Mouse (Mus musculus) layer of hippocampus, adult 18-20 months (tissue): ENCODE results near the gene Fmnl2. TPM values are rescaled to one million over a fixed set of nuclear protein-coding genes. Genes with fewer than 3 reads are reported as not detected.

Experiments
- DNase-seq, 2 experiments: peaks; one replicate each; pipeline ENCODE4 v3.0.0; 2022; ENCODE audit warnings: low spot score in 2 of 2
- long read RNA-seq: library from polyadenylated mRNA; stranded (forward); transcript quantifications from one replicate; pipeline ENCODE4 v2.0.0, GENCODE M21; 2021
- total RNA-seq, 2 experiments: library from RNA; stranded (reverse); gene quantifications; 2 replicates each; pipeline ENCODE4 v1.2.3; 2021

The Fmnl2 gene
- 10 to 100 TPM; 43.0 to 46.9 TPM for total RNA-seq
- long read RNA-seq, partial matches to known transcripts = 1 of 4 reads
- long read RNA-seq, other reads (novel, unspliced or antisense) = 3 of 4 reads

DNA sequence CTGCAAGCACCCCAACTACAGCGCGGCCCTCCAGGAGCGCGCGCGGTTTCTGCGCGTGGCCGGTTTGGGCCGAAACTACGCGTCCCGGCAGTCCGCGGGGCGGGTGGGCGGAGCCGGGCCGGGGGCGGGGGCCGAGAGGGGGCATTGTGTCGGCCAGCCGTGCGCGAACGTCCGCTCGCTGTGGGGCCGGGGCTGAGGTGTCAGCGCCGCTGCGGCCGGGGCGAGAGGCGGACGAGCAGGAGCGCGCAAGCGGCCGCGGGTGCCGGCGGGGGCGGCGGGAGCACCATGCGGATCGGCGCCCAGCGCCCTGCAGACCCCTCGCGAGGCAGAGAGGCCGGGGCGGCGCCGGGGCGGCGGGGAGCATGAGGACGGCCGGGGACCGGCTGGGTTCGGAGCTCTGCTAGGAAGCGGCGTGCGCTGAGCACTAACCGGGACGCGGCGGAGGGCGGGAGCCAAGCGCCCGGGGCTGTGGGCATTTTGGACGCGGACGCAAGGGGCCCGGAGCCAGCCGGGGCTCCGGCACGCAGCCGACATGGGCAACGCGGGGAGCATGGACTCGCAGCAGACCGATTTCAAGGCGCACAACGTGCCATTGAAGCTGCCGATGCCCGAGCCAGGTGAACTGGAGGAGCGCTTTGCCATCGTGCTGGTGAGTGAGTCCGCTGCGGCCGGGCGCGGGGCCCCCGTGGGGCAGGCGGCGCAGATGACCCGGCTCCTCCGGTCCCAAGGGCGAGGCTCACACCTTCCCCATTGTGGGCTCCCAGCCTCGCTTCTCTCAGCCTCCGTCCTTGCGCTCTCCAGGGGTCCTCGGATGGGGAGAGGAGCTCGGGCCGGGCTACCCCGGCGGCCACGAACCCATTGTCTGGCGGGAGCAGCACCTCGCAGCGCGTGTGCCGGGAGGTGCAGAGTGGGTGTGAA, at the start of gene Fmnl2:
TSS of gene Fmnl2 (plus strand) at position 250 of the 918 bp plus-strand sequence.
- DNase-seq = peak; percentile 56 to 72

DNA sequence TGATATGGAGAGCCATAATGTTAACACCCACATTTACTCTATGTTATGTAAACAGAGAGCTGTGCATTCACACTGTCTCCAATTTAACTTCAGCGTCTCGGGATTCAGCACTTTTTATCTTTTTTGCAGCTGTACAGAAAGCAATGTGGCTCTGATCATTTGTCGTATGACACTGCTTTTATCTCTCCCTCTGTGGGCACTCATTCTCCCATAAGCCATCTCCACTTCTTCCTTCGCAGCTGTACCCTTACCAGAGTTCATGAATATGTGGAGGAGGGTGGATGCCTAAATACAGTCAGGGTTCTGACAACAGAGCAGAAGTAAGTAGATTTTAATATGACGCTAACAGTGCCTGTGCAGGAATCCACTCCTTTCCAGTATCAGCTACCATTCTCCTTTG, 47.7 kb upstream of the Fmnl2 start:
- DNase-seq = no peak

DNA sequence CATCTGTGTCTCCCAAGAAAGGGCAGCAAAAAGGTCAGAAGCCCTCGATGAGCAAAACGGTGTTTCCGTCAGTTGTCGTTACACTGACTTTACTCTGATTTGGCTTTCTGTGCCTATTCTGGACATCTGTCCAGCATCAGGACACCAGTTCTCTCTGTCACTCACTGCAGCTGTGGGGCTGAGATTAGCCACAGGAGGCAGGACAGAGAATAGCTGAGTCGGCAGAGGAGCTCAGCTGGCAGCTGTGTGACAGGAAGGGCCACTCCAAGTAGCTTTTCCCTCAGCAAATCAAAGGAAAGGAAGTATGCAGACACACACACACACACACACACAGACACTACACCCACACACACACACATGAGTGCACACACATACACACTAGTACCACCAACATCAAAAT, 46.0 kb upstream of the Fmnl2 start:
- DNase-seq = no peak

DNA sequence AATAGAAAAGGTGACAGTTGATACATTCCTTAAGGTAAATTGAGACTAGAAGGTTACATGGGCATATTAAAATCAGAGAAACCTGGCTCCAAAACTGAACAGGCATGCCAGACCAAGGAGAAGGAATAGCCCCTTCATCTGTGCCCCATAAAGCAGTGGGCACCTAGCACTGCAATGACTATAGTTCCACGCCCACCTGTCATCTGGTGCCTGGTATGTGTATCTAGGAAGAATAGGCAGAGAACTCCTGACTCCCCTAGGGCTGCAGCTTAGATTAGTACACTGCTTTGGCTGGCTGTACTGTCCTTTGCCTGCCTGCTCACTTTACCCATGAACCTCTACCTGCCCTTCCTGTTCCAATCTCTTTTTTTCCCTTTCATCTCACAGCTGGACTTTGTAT, 40.3 kb upstream of the Fmnl2 start:
- DNase-seq = peak; percentile 30 to 73

DNA sequence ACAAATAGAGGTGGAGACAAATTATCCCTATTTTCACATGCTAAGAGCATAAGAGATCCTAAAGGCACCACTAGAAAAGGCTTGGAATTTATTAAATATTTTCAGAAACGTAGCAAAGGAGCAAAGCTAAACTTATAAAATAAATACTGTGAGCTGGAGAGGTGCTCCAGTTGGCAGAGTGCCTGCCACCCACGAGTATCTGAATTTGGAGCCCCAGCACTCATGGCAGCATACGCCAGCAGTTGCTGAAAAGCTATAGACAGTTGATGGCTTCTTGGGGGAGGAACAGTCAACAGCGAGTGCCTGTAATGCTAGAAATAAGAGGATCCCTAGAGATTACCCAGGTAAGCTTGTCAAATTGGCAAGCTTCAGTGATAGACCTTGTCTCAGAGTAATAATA, 38.7 kb upstream of the Fmnl2 start:
- DNase-seq = no peak

DNA sequence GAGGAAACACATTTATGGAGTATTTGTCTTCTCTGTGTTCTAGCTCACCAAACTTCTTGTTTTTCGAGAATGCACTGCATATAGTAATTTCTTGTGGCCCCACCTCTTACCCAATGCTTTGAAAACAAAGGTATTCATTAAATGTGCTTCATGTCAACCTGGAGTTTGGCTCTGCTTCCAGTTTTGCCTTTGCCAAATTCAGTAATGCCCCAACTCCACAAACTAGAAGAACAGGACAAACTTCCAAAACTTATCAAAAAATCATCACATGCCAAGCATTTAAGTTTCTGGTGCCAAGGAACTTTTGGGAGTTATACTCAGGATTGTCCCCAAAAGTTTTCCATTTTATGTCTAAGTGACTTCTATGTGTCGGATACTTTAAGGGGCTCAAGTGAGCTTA, 35.4 kb upstream of the Fmnl2 start:
- DNase-seq = no peak

DNA sequence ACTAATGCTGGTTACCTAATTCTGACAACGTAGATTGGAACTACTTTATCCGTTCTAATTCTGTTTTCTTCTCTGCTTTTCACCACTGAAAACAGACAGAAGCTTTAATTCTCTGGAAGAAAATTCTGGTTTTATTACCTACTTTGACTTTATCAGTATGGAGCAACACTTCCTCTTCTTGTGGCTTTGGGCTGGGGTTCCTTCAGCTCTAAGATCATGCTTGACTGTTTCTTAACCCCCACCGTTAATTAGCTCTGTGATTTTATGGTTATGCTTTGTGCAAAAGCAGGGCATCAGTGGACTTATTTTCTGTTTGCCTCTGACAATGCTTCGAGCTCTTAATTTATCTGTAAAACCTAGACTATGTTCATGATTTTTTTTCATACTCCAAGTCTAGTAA, 29.6 kb upstream of the Fmnl2 start:
- no peak for DNase-seq

DNA sequence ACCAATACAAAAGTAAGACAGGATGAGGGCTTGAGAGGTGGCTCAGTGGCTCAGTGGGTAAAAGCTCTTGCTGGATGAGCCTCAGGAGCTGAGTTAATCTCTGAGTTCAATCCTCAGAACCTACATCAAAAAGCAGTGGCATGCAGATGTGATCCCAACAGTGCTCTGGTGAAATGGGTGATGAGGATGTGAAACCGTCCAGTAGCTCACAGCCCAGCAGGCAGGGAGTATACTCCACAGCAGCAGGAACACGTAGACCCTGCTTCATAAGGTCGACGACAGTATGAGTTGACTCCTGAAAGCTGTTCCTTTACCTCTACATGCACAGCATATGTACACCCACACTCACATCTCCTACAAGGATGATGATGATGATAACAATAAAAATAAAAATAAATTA, 27.1 kb upstream of the Fmnl2 start:
- DNase-seq = no peak

DNA sequence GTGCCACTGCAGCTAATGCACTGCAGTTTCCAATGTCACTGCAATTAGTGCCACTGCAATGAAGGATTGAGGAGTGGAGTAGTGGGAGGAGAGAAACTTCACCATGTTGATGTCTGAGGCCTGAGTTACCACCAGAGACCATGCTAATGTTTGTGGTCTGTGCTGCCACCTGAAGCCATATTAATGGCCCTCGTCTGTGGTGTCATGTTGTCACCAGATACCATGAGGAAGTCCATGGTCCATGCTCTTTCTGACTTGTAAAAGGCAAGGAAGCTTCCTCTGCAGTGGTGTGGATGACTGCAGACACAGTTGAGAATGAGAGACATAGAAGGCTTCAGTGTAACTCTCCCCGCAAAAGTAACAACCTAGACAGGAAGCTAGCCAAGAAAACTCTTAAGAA, 26.1 kb upstream of the Fmnl2 start:
- DNase-seq = no peak

DNA sequence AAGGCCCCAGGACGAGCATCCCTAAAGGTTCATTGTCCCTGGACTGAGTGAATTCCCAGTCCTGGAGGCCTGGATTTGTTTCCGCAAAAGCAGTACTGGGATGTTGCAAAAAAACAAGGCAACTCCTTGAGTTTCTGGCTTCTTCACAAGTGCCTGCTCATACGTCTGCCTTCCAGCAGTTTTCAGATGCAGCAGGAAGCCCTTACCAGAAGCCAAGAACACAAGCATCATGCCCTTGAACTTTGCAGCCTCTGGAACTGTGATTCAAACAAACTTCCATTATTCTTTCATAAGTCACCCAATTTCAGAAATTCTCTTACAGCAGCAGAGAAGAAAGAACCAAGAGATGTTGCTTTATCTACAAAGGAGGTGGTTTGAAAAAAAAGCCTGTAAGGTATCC, 21.9 kb upstream of the Fmnl2 start:
- DNase-seq = no peak

DNA sequence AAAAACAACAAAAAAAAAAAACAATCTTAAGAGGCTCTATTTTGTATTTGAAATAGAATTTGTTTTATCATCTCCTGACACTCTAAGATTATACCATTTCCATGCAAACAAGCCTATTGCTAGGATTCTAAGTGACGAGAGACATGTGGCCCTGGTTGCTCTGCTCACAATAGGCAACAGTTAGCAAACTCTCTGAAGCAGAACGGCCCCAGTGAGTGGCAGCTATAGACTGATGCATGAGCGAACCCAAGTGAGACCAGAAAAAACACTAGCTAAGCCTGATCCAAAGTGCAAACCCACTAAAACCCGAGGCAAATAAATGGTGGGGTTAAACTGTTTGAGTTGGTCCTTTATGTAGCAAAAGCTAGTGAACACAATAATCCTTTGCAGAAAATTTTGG, 18.6 kb upstream of the Fmnl2 start:
- no peak for DNase-seq

DNA sequence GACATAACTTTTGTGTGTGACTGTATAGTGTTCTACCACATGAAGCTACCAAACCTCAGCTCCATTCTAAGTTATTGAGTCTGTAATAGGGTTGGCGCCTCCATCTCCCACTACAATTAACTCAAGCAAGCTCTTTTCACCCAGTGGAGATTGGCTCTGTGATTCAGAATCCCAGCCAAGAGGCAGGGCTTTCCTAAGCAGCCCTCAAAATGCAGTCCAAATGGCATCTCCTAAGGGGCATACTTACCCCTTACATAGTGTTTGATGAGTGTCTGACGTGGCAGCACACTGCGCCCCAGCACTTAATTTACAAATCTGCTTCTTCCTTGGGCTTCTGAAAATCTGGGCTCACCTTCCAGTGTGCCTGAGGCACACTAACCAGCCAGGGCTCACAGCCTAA, 17.8 kb upstream of the Fmnl2 start:
- no peak for DNase-seq

DNA sequence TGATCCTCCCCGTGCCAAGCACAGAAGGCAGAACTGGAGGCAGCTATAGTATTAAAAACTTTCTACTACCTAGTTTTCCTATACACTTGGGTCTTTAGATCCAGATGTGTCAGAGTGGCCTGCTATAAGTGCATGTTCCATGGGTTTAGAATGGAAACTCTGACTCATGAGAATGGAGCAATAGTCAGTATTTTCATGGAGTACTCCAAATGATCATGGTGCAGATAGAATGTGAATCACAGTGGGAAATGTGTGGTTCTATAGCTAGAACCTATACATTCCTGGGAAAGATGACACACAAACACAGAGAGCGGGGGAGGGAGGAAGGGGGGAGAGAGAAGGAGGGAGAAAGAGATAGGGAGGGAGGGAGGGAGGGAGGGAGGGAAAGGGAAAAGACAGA, 13.8 kb upstream of the Fmnl2 start:
- DNase-seq = no peak

DNA sequence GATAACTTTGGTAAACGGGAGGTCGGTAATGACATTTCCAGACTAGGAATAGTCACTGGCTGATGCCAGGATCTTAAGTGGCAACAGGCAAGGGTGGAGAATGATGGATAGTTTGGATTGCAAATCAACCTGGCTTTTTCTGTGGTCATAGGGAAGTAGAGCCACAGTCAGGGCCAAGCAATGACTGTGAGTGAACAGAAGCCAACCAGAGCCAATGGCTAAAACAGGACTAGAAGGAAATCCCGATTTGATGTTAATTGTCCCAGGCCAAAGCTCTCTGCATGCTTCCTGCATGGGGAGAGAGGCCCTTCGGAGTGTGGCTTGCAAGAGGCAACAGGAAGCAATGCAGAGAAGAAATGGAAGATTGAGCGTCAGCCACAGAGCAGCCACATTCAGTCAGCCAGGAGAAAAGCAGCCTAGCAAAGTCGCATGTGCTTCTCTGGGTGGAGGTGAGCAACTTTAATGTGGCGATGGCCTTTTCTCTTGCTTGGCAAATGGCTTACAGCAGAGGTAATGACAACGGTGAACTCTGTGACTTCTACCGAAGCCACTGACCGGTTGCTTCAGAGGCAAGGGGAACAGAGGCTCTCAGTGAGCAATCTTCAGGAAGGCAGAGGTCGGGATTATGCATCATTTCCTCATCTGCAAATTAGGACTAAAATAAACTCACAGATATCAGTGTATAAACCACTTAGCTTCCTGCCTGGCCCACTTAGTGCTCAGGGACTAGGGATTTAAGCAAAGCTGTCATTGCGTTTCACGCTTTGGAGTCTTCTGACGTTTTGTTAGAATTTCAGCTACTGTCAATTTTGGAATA, 12.5 kb upstream of the Fmnl2 start:
- no peak for DNase-seq

DNA sequence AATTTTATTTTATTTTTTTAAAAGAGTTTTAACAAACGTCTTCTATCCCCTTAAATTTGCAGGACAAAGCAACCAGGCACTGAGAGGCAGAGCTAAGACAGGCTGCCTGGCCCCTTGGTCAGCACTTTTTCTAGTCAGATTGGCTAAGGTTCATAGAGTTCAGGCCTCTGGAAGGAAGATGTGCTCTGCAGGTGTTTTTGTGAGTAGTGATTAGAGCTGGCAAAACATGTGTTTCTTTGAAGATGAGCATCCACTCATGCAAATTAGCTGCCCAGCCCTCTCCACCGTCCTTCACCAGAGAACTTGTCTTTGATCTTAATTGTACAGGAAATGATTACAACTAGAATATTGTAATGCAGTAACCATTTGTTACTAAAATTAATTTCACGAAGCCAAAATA, 11.2 kb upstream of the Fmnl2 start:
- DNase-seq = no peak

DNA sequence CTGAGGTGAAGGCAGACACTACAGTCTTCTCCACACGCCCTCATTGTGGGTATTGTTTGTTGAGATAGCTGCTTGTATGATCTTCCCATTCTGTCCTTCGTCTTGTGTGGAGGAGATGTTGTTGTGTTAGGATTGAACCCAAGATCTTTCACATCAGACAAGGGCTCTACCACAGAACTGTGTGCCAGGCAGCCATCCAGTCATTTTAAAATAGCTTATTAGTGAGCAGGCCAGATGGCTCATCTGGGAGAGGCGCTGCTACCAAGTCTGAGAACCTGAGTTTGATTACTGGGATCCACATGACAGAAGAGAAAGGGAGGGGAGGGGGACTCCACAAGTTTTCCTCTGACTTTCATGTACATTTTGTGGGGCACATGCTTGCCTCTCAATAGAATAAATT, 8.6 kb upstream of the Fmnl2 start:
- DNase-seq = peak; percentile 22 to 39

DNA sequence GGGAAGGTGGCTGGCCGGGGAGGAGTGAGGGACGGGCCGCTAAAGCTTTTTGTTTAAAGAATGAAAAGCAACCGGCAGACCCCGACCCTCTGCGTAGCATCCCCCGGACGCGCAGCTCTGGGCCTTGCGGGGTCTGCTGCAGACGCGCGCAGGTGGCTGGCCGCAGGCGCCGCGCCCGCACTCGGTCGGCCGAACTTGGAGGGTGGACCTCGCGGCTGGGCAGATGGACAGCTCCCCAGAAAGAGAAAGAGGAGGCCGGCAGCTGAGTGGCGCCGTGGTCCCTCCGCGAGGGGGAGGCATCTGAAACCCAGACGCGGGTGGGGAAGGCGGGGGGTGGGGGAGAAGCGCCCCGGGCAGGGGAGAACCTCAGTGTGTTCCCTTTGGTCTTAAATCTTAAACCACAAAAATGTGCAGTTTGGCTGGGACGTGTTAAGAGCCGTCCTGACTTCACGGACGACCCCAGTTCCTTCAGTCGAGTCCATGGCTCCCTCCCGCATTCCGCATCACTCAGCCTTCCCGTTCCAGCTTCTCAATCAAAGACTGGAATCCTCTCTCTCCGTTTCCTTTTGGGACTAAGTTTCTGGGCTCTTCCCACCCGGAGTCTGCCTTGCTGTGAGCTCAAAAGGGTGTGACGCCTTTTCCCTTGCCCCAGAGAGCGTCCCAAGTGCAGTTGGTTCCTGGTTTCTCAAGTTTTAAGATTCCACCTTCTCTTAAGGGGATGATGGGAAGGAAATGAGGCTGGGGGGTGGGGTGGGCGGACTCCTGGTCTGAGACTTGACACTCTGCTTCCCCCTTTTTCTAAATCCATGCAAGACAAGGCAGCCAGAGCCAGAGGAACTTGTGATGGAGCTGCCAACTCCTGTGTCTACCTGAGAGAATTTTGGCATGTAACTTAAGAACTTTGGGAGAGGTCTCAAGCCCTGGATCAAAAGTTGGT, 1.1 kb downstream of the Fmnl2 start:
- DNase-seq = peak; percentile 29 to 38

DNA sequence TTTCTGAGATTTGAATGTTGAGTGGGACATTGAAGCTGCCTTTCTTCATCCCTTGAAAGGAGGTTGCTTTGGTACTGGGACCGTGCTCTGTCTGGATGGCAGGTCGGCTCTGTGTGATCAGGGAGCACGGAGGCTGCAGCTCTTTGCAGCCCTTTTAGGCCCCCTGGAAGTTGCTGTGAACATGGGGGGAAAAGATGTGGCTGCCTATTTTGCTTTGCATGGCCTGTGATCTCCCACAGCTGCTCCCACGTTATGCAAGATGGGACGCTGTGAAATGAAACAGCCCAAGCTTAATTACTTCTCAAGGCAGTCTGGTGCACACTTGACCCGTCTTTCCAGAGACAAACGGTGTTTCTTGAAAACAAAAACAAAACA, 1.8 kb downstream of the Fmnl2 start:
- no peak for DNase-seq

DNA sequence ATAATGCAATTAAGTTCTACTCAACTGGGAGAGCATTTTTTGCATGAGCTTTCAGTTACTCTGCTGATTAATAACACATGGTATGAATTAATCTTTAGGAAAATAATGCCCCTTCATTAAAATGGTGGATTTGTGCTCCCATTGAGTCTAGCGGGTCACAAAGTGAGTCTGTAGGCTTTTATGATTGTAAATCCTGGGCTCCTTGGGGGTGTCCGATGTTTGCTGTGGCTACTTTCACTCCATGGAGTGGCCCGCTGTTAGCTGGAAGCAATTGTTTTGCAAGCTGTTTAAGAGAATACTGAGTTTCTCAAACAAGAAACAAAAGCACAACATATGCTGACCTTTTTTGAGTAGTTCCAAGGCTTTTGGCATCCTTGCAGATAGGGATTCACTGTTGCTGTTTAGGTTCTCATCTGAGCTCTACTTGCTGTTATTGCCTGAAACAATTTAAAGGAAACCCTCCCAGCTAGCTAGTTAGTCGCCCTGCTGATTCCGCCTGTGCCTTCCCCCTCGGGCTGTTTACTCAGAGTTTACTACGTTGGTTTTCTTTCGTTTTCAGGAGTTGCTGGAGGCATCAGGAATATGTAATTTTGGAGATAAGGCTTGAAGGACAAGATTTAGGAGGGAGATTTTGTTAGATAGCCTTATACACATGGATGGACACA, 2.6 kb downstream of the Fmnl2 start:
- DNase-seq = no peak

DNA sequence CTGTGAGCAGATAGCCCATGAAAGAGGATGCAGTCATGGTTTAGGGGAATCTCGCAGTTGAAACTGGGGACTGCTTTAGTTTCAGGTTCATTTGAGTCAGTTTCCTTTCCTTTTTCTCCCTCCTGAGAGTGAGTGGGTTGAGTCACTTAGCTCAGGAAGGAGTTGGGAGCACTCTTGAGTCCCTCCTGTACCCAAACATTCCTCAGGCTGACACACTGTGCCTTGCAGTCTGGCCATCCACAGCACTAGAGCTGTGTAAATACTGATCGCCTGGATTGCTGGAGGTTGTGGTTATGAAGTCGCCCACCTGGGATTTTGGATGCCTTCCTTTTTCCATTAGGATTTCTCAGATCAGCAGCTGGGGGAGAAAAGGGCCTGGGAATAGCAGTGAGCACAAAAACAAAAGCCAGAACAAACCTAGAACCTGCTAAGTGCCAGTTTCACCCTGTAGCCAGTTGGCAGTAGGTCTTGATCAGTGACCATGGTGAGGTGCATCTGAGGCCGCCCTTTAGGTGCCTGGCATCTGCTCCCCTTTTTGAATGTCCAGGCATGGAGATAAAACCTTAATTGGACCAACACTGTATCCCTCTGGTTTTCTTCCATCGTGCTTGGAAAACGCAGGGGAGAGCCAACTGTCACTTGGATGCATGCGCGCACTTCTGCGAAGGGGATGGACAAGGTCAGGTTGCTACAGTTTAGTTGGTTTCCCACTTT, 4.5 kb downstream of the Fmnl2 start:
- DNase-seq = no peak
